Mouse (Mus musculus) midbrain, embryonic 12.5 days (tissue): ENCODE measurements around the gene Hoxa2. TPM values are rescaled to one million over a fixed set of nuclear protein-coding genes. Genes with fewer than 3 reads are reported as not detected.
A peak's percentile ranks its signal among the peaks of the same experiment; 100 is the strongest.

ENCODE experiments used
- ATAC-seq: fragments of 200-750 bp; cut with Nextera tagmentation; 2 replicates; pipeline ENCODE4 v1.8.0; 2017; ENCODE audit warnings: low read depth, moderate TSS enrichment, moderate library complexity; ENCODE audit not compliant: low FRiP score
- H3K27ac ChIP-seq: fragments of 300-500 bp; sonication (generic); replicated peaks from 2 replicates; pipeline ENCODE4 v1.5.1; 2016; ENCODE audit warnings: mild to moderate bottlenecking
- H3K27me3 ChIP-seq: fragments of 300-500 bp; sonication (generic); 2 replicates; pipeline ENCODE4 v1.6.1; 2016; ENCODE audit warnings: mild to moderate bottlenecking
- H3K36me3 ChIP-seq: fragments of 300-500 bp; sonication (generic); 2 replicates; pipeline ENCODE4 v1.6.1; 2016
- H3K4me1 ChIP-seq: fragments of 300-500 bp; sonication (generic); 2 replicates; pipeline ENCODE4 v1.6.1; 2016
- H3K4me2 ChIP-seq: fragments of 300-500 bp; sonication (generic); replicated peaks from 2 replicates; pipeline ENCODE4 v1.6.1; 2016; ENCODE audit warnings: mild to moderate bottlenecking, moderate library complexity
- H3K4me3 ChIP-seq: fragments of 300-500 bp; sonication (generic); 2 replicates; pipeline ENCODE4 v1.5.1; 2016; ENCODE audit warnings: mild to moderate bottlenecking
- H3K9ac ChIP-seq: fragments of 300-500 bp; sonication (generic); replicated peaks from 2 replicates; pipeline ENCODE4 v1.6.1; 2016; ENCODE audit warnings: mild to moderate bottlenecking, moderate library complexity
- H3K9me3 ChIP-seq: fragments of 300-500 bp; sonication (generic); 2 replicates; pipeline ENCODE4 v1.6.1; 2016; ENCODE audit warnings: mild to moderate bottlenecking
- WGBS: fragments of 180-500 bp; shearing (Covaris S2); methylation state at CpG from one replicate; pipeline ENCODE4 v1.1.7; 2016; 5-methylcytosine and 5-hydroxymethylcytosine counted together
- polyA plus RNA-seq: library from polyadenylated mRNA; unstranded; fragments of >200 nt; fragmentation: Nextera tagmentation; extraction: Ambion mirVana; gene quantifications from 2 replicates; pipeline ENCODE4 v1.2.1, GENCODE M21; 2016

Hoxa2 gene
- polyA plus RNA-seq = 0.13 TPM in 1 of 2 replicates, not detected in the other

- no peak for ATAC-seq
- H3K9me3 ChIP-seq = no peaks in the 10 kb centered on the region
- H3K4me1 ChIP-seq = no peaks in the 10 kb centered on the region
- H3K4me2 ChIP-seq = no peak within 1 kb of the TSS
- H3K27ac ChIP-seq = no peak within 1 kb of the TSS
- WGBS = 1% methylated on average over 25 of the region's 25 CpGs
- H3K36me3 ChIP-seq = no peaks in the 10 kb centered on the region
- H3K9ac ChIP-seq = no peak within 1 kb of the TSS
- 0 out of 2 replicates have a peak within 1 kb of the TSS, but pooled peaks have one; percentile 2 for H3K4me3 ChIP-seq
- peaks cover 94% of the 10 kb centered on the region for H3K27me3 ChIP-seq
Observed at GRCm38 (mm10) chr6:52164626-52165440, at the start of gene Hoxa2. Hoxa2 (minus strand) TSS chr6:52164831.

GRCm38 (mm10) chr6:52214271-52214670 is 49.6 kb upstream of the Hoxa2 start:
- WGBS = 14% methylated on average over 5 of the region's 5 CpGs
- Histone ChIP-seq H3K4me3 (no peak overlapping the region), H3K27me3 (peaks cover 98% of the 10 kb centered on the region), H3K4me1 (peaks cover 13% of the 10 kb centered on the region), H3K9me3 (no peaks in the 10 kb centered on the region), H3K36me3 (no peaks in the 10 kb centered on the region), H3K4me2 (no peak overlapping the region), H3K27ac (no peak overlapping the region), H3K9ac (no peak overlapping the region)
- no peak for ATAC-seq

GRCm38 (mm10) chr6:52213119-52213986 is 48.7 kb upstream of the Hoxa2 start, which contains the start of the genes Hoxa3 and Gm28308:
Hoxa3 (minus strand) TSS chr6:52213336.
Gm28308 (minus strand) TSS chr6:52213339.
- Histone ChIP-seq H3K4me2 (no peak within 1 kb of the TSS), H3K27me3 (peaks cover 98% of the 10 kb centered on the region), H3K4me1 (peaks cover 18% of the 10 kb centered on the region), H3K9ac (no peak within 1 kb of the TSS), H3K4me3 (no peak within 1 kb of the TSS; the same call in 1 of the 2 replicates), H3K9me3 (no peaks in the 10 kb centered on the region), H3K36me3 (no peaks in the 10 kb centered on the region), H3K27ac (no peak within 1 kb of the TSS)
- 2% methylated on average over 38 of the region's 38 CpGs for WGBS
- no peak for ATAC-seq

GRCm38 (mm10) chr6:52212556-52213118 is 48.0 kb upstream of the Hoxa2 start:
- H3K4me3 ChIP-seq = no peak overlapping the region
- no peaks in the 10 kb centered on the region for H3K36me3 ChIP-seq
- peaks cover 17% of the 10 kb centered on the region for H3K4me1 ChIP-seq
- no peak overlapping the region for H3K4me2 ChIP-seq
- H3K27me3 ChIP-seq = peaks cover 98% of the 10 kb centered on the region
- ATAC-seq = no peak
- H3K9ac ChIP-seq = no peak overlapping the region
- under 1% methylated on average over 22 of the region's 22 CpGs for WGBS
- no peak overlapping the region for H3K27ac ChIP-seq
- no peaks in the 10 kb centered on the region for H3K9me3 ChIP-seq

- H3K27ac ChIP-seq = no peak overlapping the region
- no peak overlapping the region for H3K4me3 ChIP-seq
- H3K9ac ChIP-seq = no peak overlapping the region
- peaks cover 98% of the 10 kb centered on the region for H3K27me3 ChIP-seq
- peaks cover 10% of the 10 kb centered on the region for H3K4me1 ChIP-seq
- 4% methylated on average over 13 of the region's 13 CpGs for WGBS
- ATAC-seq = no peak
- no peaks in the 10 kb centered on the region for H3K36me3 ChIP-seq
- H3K4me2 ChIP-seq = no peak overlapping the region
- H3K9me3 ChIP-seq = no peaks in the 10 kb centered on the region
Observed at GRCm38 (mm10) chr6:52211961-52212360, 47.3 kb upstream of the Hoxa2 start.

- ATAC-seq = peak; percentile 34
Observed at GRCm38 (mm10) chr6:52211170-52211935, 46.7 kb upstream of the Hoxa2 start.

GRCm38 (mm10) chr6:52209685-52210046 is 45.0 kb upstream of the Hoxa2 start:
- no peaks in the 10 kb centered on the region for H3K9me3 ChIP-seq
- no peak overlapping the region for H3K27ac ChIP-seq
- H3K4me2 ChIP-seq = no peak overlapping the region
- H3K9ac ChIP-seq = no peak overlapping the region
- no peak for ATAC-seq
- peaks cover 8% of the 10 kb centered on the region; the same call in 1 of the 2 replicates for H3K4me1 ChIP-seq
- no peaks in the 10 kb centered on the region for H3K36me3 ChIP-seq
- H3K27me3 ChIP-seq = peaks cover 98% of the 10 kb centered on the region
- H3K4me3 ChIP-seq = no peak overlapping the region
- whole genome bisulfite sequencing = 9% methylated on average over 12 of the region's 12 CpGs

More at GRCm38 (mm10) chr6:52211170-52211935, 46.7 kb upstream of the Hoxa2 start:
- Histone ChIP-seq H3K27ac (no peak overlapping the region), H3K4me2 (no peak overlapping the region), H3K36me3 (no peaks in the 10 kb centered on the region), H3K4me3 (no peak overlapping the region), H3K4me1 (peaks cover 8% of the 10 kb centered on the region; the same call in 1 of the 2 replicates), H3K9me3 (no peaks in the 10 kb centered on the region), H3K27me3 (peaks cover 98% of the 10 kb centered on the region), H3K9ac (no peak overlapping the region)
- WGBS = under 1% methylated on average over 37 of the region's 37 CpGs

GRCm38 (mm10) chr6:52208868-52209684 is 44.4 kb upstream of the Hoxa2 start:
- 5% methylated on average over 18 of the region's 18 CpGs for WGBS
- H3K27ac ChIP-seq = no peak overlapping the region
- H3K4me2 ChIP-seq = peak overlapping the region; percentile 13; the same call in 1 of the 2 replicates

GRCm38 (mm10) chr6:52208072-52208867 is 43.6 kb upstream of the Hoxa2 start, which contains the start of gene Hoxa6:
Hoxa6 (minus strand) TSS chr6:52208722.
- Histone ChIP-seq H3K27me3 (peaks cover 99% of the 10 kb centered on the region), H3K9me3 (no peaks in the 10 kb centered on the region), H3K27ac (no peak within 1 kb of the TSS), H3K4me2 (peak within 1 kb of the TSS; percentile 13; the same call in 1 of the 2 replicates), H3K4me3 (0 out of 2 replicates have a peak within 1 kb of the TSS, but pooled peaks have one; percentile 13), H3K36me3 (no peaks in the 10 kb centered on the region), H3K9ac (no peak within 1 kb of the TSS), H3K4me1 (peaks cover 17% of the 10 kb centered on the region; the same call in 1 of the 2 replicates)
- no peak for ATAC-seq
- WGBS = 1% methylated on average over 47 of the region's 47 CpGs

More at GRCm38 (mm10) chr6:52208868-52209684, 44.4 kb upstream of the Hoxa2 start:
- ATAC-seq = no peak
- Histone ChIP-seq H3K4me1 (peaks cover 14% of the 10 kb centered on the region; the same call in 1 of the 2 replicates), H3K4me3 (0 out of 2 replicates have a peak overlapping the region, but pooled peaks have one; percentile 13), H3K9me3 (no peaks in the 10 kb centered on the region), H3K36me3 (no peaks in the 10 kb centered on the region), H3K27me3 (peaks cover 98% of the 10 kb centered on the region), H3K9ac (no peak overlapping the region)

GRCm38 (mm10) chr6:52207684-52207976 is 43.0 kb upstream of the Hoxa2 start:
- Histone ChIP-seq H3K4me3 (no peak overlapping the region), H3K27ac (no peak overlapping the region), H3K4me2 (no peak overlapping the region)

More at GRCm38 (mm10) chr6:52207684-52207976, 43.0 kb upstream of the Hoxa2 start:
- Histone ChIP-seq H3K9ac (no peak overlapping the region), H3K27me3 (peaks cover 99% of the 10 kb centered on the region), H3K9me3 (no peaks in the 10 kb centered on the region), H3K4me1 (peaks cover 17% of the 10 kb centered on the region; the same call in 1 of the 2 replicates), H3K36me3 (no peaks in the 10 kb centered on the region)
- ATAC-seq = no peak
